Mouse (Mus musculus) cerebellum, adult 2 months (tissue): ENCODE measurements around the gene Cmas. TPM values are rescaled to one million over a fixed set of nuclear protein-coding genes. Genes with fewer than 3 reads are reported as not detected.

Source experiments
- DNase-seq, 2 experiments: peaks; one replicate each; pipeline ENCODE4 v3.0.0; 2021
- H3K27ac ChIP-seq: fragments of 200-500 bp; 2 replicates; pipeline ENCODE4 v1.5.1; 2012; ENCODE audit warnings: low read length, control low read depth, inconsistent platforms; ENCODE audit not compliant: insufficient read depth
- H3K27me3 ChIP-seq: fragments of 200-500 bp; 2 replicates; pipeline ENCODE4 v1.6.1; 2012; ENCODE audit warnings: inconsistent platforms, mild to moderate bottlenecking, low read length, moderate library complexity; ENCODE audit not compliant: control insufficient read depth, insufficient read depth
- H3K4me1 ChIP-seq: fragments of 200-500 bp; 2 replicates; pipeline ENCODE4 v1.6.1; 2011; ENCODE audit warnings: low read length; ENCODE audit not compliant: control insufficient read depth, insufficient read depth
- H3K4me3 ChIP-seq: fragments of 200-500 bp; replicated peaks from 2 replicates; pipeline ENCODE3; 2011; ENCODE audit warnings: mild to moderate bottlenecking, low read depth, low read length, control low read depth; ENCODE audit not compliant: insufficient read depth
- CTCF ChIP-seq: fragments of 200-500 bp; IDR thresholded peaks from 2 replicates; pipeline ENCODE4 v1.5.1; 2011; ENCODE audit warnings: low read depth, mild to moderate bottlenecking, control low read depth, low read length, moderate library complexity, borderline replicate concordance; ENCODE audit not compliant: insufficient read depth
- POLR2A ChIP-seq: fragments of 200-500 bp; IDR thresholded peaks from 2 replicates; pipeline ENCODE4 v1.6.1; 2011; ENCODE audit warnings: low read length, control low read depth, borderline replicate concordance; ENCODE audit not compliant: insufficient read depth
- WGBS: fragments of 180-500 bp; shearing (Covaris S2); methylation state at CpG from one replicate; pipeline ENCODE4 v1.1.7; 2018; 5-methylcytosine and 5-hydroxymethylcytosine counted together
- polyA plus RNA-seq: library from polyadenylated mRNA; depleted of rRNA; stranded (reverse); fragments of >200 nt; gene quantifications from 2 replicates; pipeline ENCODE4 v1.2.3, GENCODE M21; 2012

Gene Cmas
- polyA plus RNA-seq, 1 experiment, result 90.4 TPM

DNA sequence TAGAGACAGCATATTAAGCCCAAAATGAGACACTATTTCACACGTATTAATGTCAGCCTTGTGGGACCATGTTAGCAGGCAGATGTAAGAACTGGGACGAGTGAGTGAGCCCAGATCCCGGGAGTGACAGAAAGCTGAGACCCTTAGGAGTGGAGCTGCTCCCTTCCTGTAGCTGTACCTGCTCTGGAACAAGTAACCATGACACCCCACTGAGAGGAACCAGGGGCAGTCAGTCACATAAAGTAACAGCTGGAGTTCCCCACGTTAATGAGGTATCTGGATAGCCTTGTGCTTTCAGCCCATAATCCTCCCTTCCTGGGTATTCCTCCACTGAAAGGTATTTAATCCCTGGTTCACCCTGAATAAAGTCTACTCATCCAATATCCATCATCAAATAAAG lies 13.3 kb upstream of the Cmas start:
- no peak for TF ChIP-seq CTCF
- TF ChIP-seq POLR2A, result no peak
- 66% methylated on average over 4 of the region's 4 CpGs for WGBS

DNA sequence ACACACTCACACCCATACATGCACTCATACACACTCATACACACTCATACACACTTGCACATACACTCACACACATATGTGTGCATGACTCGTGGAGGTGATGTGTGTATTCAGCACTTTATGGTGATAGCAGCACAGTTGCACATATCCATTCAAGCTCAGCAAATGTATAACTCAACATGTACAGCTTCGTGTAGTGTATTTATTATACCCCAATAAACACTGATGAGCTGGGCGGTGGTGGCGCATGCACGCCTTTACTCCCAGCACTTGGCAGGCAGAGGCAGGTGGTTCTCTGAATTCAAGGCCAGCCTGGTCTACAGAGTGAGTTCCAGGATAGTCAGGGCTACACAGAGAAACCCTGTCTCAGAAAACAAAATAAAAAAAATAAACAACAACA lies 11.0 kb upstream of the Cmas start:
- no peak for DNase-seq
- Histone ChIP-seq H3K4me3 (no peak overlapping the region), H3K4me1 (no peaks in the 10 kb centered on the region), H3K27me3 (no peaks in the 10 kb centered on the region), H3K27ac (no peak overlapping the region)
- TF ChIP-seq POLR2A, result no peak
- TF ChIP-seq CTCF, result no peak
- WGBS, result 87% methylated on average over 5 of the region's 5 CpGs

More for the DNA sequence above, 13.3 kb upstream of the Cmas start:
- no peak overlapping the region for H3K4me3 ChIP-seq
- no peak overlapping the region for H3K27ac ChIP-seq
- no peaks in the 10 kb centered on the region for H3K27me3 ChIP-seq
- H3K4me1 ChIP-seq, result no peaks in the 10 kb centered on the region
- no peak for DNase-seq

DNA sequence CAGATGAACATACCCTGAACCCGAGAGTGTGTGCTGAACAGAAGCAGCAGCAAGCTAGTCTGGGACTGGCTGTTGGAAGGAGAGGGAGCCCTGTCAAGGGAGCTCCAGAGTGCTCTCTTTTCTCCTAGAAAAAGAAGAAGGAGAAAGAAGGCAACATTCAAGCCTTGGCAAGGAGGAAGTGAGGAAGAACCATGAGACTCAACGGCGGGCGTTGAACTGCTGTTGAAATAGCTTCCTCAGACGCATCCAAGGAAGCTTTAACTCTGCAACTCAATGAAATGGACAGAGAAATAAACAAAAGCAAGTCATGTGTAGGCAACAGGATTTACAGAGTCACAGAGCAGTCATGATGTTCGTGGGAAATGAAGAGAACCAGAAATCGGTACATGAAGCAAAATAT lies 9.7 kb upstream of the Cmas start:
- WGBS, result 80% methylated on average over 7 of the region's 7 CpGs
- H3K27ac ChIP-seq, result no peak overlapping the region
- H3K4me3 ChIP-seq, result no peak overlapping the region
- no peaks in the 10 kb centered on the region for H3K27me3 ChIP-seq
- DNase-seq, result no peak
- H3K4me1 ChIP-seq, result no peaks in the 10 kb centered on the region
- TF ChIP-seq CTCF (no peak), POLR2A (no peak)

DNA sequence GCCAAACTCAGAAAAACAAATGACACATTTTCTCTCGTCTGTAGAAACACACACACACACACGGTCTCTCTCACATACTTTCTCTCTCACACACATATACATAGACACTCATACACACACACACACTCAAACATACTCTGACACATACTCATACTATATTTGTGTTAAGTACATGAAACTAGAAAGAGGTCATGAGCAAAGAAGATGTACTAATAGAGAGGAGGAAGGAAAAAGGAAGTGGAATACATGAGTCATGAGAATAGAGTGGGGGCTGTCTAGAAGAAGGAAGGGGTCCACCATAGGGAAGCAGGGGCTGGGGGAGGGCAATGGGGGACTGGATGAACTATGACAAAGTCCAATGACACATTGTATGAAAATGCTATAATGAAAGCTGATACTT lies 9.3 kb upstream of the Cmas start:
- H3K4me3 ChIP-seq, result no peak overlapping the region
- TF ChIP-seq POLR2A, result no peak
- 80% methylated on average over 2 of the region's 2 CpGs for WGBS
- no peak overlapping the region for H3K27ac ChIP-seq
- H3K4me1 ChIP-seq, result no peaks in the 10 kb centered on the region
- no peak for DNase-seq
- H3K27me3 ChIP-seq, result no peaks in the 10 kb centered on the region

DNA sequence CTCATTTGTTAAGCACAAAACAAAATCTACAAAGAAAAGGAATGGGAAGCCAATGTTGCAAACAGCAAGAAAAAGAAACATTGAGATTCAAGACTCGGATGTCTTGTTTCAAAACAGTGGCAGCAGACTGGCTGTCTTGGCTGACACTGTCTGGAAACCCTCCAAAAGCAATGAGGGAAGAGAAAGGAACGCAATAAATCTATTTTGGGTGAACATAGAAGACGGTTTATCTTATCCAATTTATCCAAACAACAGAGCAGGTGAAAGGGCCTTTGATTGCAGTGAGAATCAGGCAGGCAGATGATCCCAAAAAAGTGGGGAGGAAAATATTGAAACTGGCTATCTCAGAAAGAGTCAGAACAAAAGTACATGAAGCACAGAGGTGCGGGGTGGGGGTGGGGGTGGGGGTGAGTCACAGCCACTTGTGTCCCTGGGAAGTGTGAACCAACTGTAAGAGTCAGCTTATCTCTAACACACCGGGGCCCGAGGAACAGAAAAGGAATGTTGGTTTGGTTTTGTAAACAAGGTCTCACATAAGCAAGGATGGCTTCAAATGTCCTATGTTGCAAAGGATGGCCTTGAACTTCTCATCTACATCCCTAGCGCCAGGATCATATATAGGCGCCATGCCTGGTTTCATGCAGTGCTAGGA lies 8.3 kb upstream of the Cmas start:
- H3K4me3 ChIP-seq, result no peak overlapping the region
- 53% methylated on average over 8 of the region's 8 CpGs for WGBS
- H3K27ac ChIP-seq, result no peak overlapping the region
- no peak for DNase-seq
- no peaks in the 10 kb centered on the region for H3K27me3 ChIP-seq
- TF ChIP-seq POLR2A (no peak), CTCF (no peak)
- no peaks in the 10 kb centered on the region for H3K4me1 ChIP-seq

DNA sequence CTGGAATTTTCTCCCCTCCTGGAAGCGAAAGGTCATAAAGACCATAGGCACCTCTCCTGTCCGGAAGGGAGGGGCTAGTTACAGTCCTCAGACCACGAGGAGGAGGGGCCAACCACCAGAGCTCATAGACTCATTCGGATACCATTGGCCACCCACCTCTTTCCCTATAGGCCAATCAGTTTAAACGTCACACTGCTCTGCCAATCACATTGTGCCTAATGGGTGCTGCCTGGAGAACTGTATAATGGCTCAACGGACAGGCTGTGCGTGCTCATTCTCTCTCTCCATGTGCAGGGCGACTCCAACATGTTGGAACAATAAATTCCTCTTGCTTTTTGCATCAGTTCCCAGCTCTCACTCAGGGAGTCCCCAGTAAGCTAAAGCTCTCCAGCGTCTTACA lies 5.1 kb upstream of the Cmas start:
- no peak for DNase-seq
- H3K27ac ChIP-seq, result no peak overlapping the region
- TF ChIP-seq CTCF (no peak), POLR2A (no peak)
- H3K4me1 ChIP-seq, result no peaks in the 10 kb centered on the region
- H3K27me3 ChIP-seq, result no peaks in the 10 kb centered on the region
- 59% methylated on average over 9 of the region's 9 CpGs for WGBS
- no peak overlapping the region for H3K4me3 ChIP-seq

DNA sequence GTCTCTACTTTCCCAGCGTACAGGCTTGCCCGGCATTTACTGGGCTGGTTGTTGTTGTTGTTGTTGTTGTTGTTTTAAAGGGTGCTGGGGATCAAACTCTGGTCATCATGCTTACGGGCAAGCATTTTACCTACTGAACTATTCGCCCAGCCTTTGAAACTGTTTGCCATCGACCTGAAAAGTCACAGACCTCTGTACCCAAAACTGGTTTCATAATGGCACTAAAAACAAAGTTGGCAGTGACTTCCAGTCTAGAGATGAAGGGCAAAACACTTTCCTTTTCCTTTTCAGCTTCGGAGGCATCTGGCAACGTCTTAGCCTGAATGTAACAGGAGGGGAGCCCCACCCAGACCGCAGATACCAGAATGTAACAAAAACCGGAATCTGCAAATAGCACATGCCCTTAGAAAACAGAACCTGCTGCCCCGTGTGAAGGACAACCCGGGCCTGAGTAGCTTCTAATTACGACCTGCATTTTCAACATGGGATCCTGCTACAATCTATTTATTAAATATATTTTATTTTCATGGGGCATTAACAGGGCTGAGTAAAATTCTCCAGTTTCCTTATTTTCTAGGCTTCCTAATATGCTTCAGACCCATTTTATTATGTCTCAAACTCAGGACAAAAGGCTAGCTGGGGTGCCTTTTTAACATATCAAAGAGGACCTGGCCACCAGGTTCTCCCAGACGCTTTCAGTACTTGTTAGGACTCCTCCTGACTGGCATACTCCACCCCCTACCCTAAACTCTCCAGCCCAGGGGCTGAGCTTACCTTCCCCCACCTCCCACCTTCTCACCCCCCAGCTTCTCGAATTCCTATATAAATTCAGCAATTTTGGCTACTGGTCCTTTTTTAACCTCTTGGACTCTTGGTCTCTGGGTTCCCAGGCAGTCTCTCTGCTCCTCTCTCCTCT lies 3.9 kb upstream of the Cmas start:
- TF ChIP-seq POLR2A (no peak), CTCF (no peak)
- H3K27ac ChIP-seq, result no peak overlapping the region
- H3K4me3 ChIP-seq, result no peak overlapping the region
- 47% methylated on average over 14 of the region's 14 CpGs for WGBS
- H3K27me3 ChIP-seq, result no peaks in the 10 kb centered on the region
- no peak for DNase-seq
- H3K4me1 ChIP-seq, result no peaks in the 10 kb centered on the region

DNA sequence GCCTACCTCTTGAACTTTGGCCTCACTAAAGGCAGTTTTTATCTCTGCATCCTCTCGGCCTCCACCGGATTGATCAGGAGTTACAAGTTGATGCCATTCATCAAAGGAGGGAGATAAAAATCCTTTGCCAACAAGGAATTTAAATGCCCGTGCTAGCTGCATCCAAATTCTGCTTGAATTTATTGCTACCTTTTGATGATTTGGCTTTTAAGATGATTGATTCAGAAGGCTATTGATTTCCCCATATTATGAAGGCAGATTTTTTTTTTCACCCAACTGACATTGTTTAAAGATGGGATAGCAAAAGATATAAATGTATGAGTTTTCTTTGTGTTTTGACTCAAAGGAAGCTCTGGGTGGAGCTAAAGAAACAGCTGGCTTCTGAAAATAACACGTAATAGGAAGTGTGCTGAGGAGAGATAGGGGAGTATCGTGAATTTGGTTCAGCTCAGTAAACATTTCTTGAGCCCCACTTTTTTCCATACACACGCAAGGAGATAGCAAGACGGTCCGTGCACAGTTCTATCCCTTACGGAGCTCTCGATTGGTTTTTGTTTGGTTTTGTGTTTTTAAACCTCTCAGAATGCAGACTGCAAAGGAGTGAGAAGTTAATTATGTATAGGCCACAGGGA lies 964 bp downstream of the Cmas start:
- Histone ChIP-seq H3K27ac (peak overlapping the region; percentile 44; the same call in 1 of the 2 replicates), H3K4me1 (no peaks in the 10 kb centered on the region), H3K4me3 (peak overlapping the region; percentile 81), H3K27me3 (no peaks in the 10 kb centered on the region)
- no peak for DNase-seq
- TF ChIP-seq POLR2A, result no peak
- no peak for TF ChIP-seq CTCF
- 43% methylated on average over 10 of the region's 10 CpGs for WGBS
